Mouse (Mus musculus) neural tube, embryonic 14.5 days (tissue): ENCODE data around the gene Lpar2. TPM values are rescaled to one million over a fixed set of nuclear protein-coding genes. Genes with fewer than 3 reads are reported as not detected.
A peak's percentile ranks its signal among the peaks of the same experiment; 100 is the strongest.

Experiments used
- ATAC-seq: fragments of 200-750 bp; cut with Nextera tagmentation; 2 replicates; pipeline ENCODE4 v1.8.0; 2017; ENCODE audit warnings: low read depth, mild to moderate bottlenecking, moderate TSS enrichment, moderate library complexity
- H3K27ac ChIP-seq: fragments of 300-500 bp; sonication (generic); 2 replicates; pipeline ENCODE4 v1.5.1; 2014; ENCODE audit warnings: low read depth, mild to moderate bottlenecking, control low read depth, low read length, moderate library complexity, mixed read lengths
- H3K27me3 ChIP-seq: fragments of 300-500 bp; sonication (generic); 2 replicates; pipeline ENCODE4 v1.6.1; 2014; ENCODE audit warnings: low read length; ENCODE audit not compliant: control insufficient read depth, insufficient read depth
- H3K36me3 ChIP-seq: fragments of 300-500 bp; sonication (generic); 2 replicates; pipeline ENCODE4 v1.6.1; 2014; ENCODE audit warnings: low read length, mixed read lengths; ENCODE audit not compliant: control insufficient read depth, insufficient read depth
- H3K4me1 ChIP-seq: fragments of 300-500 bp; sonication (generic); 2 replicates; pipeline ENCODE4 v1.6.1; 2014; ENCODE audit warnings: low read length; ENCODE audit not compliant: control insufficient read depth, insufficient read depth
- H3K4me2 ChIP-seq: fragments of 300-500 bp; sonication (generic); 2 replicates; pipeline ENCODE4 v1.6.1; 2014; ENCODE audit warnings: mild to moderate bottlenecking, low read depth, low read length, control low read depth
- H3K4me3 ChIP-seq: fragments of 300-500 bp; sonication (generic); 2 replicates; pipeline ENCODE4 v1.5.1; 2014; ENCODE audit warnings: low read depth, low read length, control low read depth, mixed read lengths
- H3K9ac ChIP-seq: fragments of 300-500 bp; sonication (generic); replicated peaks from 2 replicates; pipeline ENCODE4 v1.6.1; 2014; ENCODE audit warnings: low read depth, mild to moderate bottlenecking, control low read depth, low read length, mixed read lengths
- H3K9me3 ChIP-seq: fragments of 300-500 bp; sonication (generic); 2 replicates; pipeline ENCODE4 v1.6.1; 2016; ENCODE audit warnings: low read length; ENCODE audit not compliant: control insufficient read depth
- WGBS: fragments of 180-500 bp; shearing (Covaris S2); extraction: QIAGEN DNeasy Blood & Tissue Kit; methylation state at CpG from one replicate; pipeline ENCODE4 v1.1.7; 2014; 5-methylcytosine and 5-hydroxymethylcytosine counted together
- polyA plus RNA-seq: library from polyadenylated mRNA; unstranded; fragments of >200 nt; fragmentation: Nextera tagmentation; extraction: Ambion mirVana; gene quantifications from 2 replicates; pipeline ENCODE4 v1.2.1, GENCODE M21; 2014

Gene Lpar2
- polyA plus RNA-seq, 1 experiment from 2014 or later: 1.3 TPM

DNA sequence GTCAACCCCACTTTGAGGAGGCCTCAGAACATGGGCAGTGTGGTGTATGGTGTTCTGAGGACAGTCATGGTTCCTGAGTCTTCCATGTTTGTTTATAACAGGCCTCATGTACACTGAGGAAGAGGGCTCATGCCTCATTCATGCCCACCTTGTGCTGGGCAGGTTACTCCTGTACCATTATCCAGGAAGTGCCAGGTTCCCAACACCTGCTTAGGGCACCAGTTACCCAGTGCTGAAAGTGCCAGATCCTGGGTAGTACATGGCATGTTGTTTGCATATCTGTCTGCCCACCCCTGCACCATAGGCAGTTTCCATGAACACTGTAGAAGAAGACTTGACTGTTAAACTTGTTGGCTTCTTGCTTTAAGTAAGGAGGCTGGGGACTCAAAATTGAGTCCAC lies 20.0 kb upstream of the Lpar2 start:
- no peaks in the 10 kb centered on the region for H3K27me3 ChIP-seq
- ATAC-seq: no peak
- H3K9ac ChIP-seq: no peak overlapping the region
- peaks cover 86% of the 10 kb centered on the region for H3K36me3 ChIP-seq
- no peak overlapping the region for H3K27ac ChIP-seq
- no peaks in the 10 kb centered on the region for H3K9me3 ChIP-seq
- H3K4me3 ChIP-seq: no peak overlapping the region
- no peaks in the 10 kb centered on the region for H3K4me1 ChIP-seq
- H3K4me2 ChIP-seq: no peak overlapping the region

DNA sequence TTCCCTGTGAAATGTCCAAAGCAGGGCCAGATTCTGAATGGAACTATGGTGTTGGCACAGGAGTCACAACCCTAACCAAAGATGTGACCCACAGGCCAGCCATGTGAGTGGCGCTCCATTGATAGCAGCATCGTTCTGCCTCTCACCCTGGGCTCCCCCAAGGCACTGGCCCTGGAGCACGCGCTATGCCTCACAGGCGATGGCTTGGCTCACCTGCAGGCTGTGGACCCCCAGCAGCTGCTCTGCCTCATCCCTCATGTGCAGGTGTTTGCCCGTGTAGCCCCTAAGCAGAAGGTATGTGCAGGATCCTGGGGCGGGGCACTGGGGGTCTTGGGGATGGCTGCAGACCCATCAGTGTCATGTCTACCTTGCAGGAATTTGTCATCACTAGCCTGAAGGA lies 18.9 kb upstream of the Lpar2 start:
- Histone ChIP-seq H3K36me3 (peaks cover 80% of the 10 kb centered on the region), H3K4me3 (no peak overlapping the region), H3K4me2 (no peak overlapping the region), H3K27ac (no peak overlapping the region), H3K9ac (no peak overlapping the region), H3K9me3 (no peaks in the 10 kb centered on the region), H3K4me1 (no peaks in the 10 kb centered on the region), H3K27me3 (no peaks in the 10 kb centered on the region)
- ATAC-seq: no peak
- 96% methylated on average over 7 of the region's 7 CpGs for WGBS

DNA sequence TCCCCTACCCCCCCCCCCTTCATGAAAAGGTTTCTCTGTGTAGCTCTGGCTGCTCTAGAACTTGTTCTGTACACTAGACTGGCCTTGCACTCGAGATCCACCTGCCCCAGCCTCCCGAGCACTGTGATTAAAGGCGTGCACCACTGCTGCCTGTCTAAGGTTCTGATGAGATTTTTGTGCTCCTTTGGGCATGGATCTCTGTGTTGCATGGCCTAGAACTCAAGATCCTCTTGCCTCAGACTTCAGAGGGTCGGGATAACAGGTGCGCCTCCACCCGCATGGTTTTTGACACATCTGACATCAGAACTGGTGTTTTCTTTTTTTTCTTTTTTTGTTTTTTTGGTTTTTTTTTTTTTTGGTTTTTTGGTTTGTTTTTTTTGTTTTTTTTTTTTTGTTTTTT lies 17.7 kb upstream of the Lpar2 start:
- Histone ChIP-seq H3K9me3 (no peaks in the 10 kb centered on the region), H3K27me3 (no peaks in the 10 kb centered on the region), H3K9ac (no peak overlapping the region), H3K4me1 (no peaks in the 10 kb centered on the region; the same call in 1 of the 2 replicates), H3K36me3 (peaks cover 69% of the 10 kb centered on the region), H3K4me2 (no peak overlapping the region), H3K27ac (no peak overlapping the region), H3K4me3 (no peak overlapping the region)
- no peak for ATAC-seq
- 96% methylated on average over 6 of the region's 6 CpGs for WGBS

DNA sequence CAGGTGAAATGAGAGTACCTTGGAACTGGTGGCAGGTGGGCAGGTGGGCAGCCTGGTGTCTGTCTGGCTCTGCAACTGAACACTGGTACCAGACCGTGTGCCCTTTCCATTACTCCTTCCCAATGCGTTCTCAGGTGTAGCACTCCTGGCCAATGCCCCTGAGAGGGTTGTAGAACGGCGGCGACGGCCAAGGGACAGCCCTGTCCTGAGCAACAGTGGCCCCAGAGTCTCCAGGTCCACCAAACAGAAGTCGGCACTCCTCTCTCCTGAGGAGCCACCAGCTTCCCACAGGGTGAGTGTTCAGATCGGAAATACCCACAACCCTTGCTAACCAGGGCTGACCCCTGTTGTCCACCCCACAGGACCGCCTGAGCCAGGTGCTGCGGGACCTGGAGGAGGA lies 17.1 kb upstream of the Lpar2 start:
- peaks cover 63% of the 10 kb centered on the region for H3K36me3 ChIP-seq
- no peak overlapping the region for H3K4me2 ChIP-seq
- H3K9me3 ChIP-seq: no peaks in the 10 kb centered on the region
- no peaks in the 10 kb centered on the region for H3K27me3 ChIP-seq
- H3K9ac ChIP-seq: no peak overlapping the region
- H3K4me3 ChIP-seq: no peak overlapping the region
- H3K27ac ChIP-seq: no peak overlapping the region
- WGBS: 97% methylated on average over 10 of the region's 10 CpGs
- ATAC-seq: no peak
- peaks cover 4% of the 10 kb centered on the region; the same call in 1 of the 2 replicates for H3K4me1 ChIP-seq

DNA sequence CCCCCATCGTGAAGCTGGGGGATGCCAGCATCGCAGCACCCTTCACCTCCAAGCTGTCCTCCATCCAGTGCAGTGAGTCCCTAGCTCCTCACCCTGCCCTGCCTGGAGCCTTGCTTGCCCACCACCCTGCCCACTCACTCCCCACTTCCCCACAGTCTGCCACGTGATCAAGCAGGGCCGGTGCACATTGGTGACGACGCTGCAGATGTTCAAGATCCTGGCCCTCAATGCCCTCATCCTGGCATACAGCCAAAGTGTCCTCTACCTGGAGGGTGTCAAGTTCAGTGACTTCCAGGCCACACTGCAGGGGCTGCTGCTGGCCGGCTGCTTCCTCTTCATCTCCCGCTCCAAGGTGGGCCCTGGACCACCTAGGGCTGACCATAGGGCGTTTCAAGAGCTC lies 16.7 kb upstream of the Lpar2 start:
- WGBS: 96% methylated on average over 9 of the region's 9 CpGs
- Histone ChIP-seq H3K27me3 (no peaks in the 10 kb centered on the region), H3K4me1 (peaks cover 4% of the 10 kb centered on the region; the same call in 1 of the 2 replicates), H3K9ac (no peak overlapping the region), H3K27ac (no peak overlapping the region), H3K36me3 (peaks cover 59% of the 10 kb centered on the region), H3K4me2 (no peak overlapping the region), H3K9me3 (no peaks in the 10 kb centered on the region), H3K4me3 (no peak overlapping the region)
- no peak for ATAC-seq

DNA sequence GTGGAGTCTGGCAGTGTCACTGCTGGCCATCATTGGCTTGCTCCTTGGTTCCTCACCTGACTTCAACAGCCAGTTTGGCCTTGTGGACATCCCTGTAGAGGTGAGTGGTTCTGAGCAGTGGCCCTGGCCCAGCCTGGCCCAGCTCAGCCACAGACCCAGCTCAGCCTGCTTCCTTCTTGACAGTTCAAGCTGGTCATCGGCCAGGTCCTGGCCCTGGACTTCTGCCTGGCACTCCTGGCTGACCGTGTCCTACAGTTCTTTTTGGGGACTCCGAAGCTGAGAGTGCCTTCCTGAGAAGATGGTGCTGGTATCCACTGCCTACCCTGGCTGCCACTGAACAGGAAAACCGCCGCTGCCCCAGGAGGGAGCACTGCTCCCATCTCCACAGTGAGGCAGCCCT lies 15.0 kb upstream of the Lpar2 start:
- H3K27me3 ChIP-seq: no peaks in the 10 kb centered on the region
- 88% methylated on average over 5 of the region's 5 CpGs for WGBS
- H3K4me1 ChIP-seq: peaks cover 4% of the 10 kb centered on the region; the same call in 1 of the 2 replicates
- no peak overlapping the region for H3K27ac ChIP-seq
- H3K4me3 ChIP-seq: no peak overlapping the region
- H3K4me2 ChIP-seq: no peak overlapping the region
- no peaks in the 10 kb centered on the region for H3K9me3 ChIP-seq
- no peak for ATAC-seq
- H3K36me3 ChIP-seq: peaks cover 43% of the 10 kb centered on the region
- H3K9ac ChIP-seq: no peak overlapping the region

DNA sequence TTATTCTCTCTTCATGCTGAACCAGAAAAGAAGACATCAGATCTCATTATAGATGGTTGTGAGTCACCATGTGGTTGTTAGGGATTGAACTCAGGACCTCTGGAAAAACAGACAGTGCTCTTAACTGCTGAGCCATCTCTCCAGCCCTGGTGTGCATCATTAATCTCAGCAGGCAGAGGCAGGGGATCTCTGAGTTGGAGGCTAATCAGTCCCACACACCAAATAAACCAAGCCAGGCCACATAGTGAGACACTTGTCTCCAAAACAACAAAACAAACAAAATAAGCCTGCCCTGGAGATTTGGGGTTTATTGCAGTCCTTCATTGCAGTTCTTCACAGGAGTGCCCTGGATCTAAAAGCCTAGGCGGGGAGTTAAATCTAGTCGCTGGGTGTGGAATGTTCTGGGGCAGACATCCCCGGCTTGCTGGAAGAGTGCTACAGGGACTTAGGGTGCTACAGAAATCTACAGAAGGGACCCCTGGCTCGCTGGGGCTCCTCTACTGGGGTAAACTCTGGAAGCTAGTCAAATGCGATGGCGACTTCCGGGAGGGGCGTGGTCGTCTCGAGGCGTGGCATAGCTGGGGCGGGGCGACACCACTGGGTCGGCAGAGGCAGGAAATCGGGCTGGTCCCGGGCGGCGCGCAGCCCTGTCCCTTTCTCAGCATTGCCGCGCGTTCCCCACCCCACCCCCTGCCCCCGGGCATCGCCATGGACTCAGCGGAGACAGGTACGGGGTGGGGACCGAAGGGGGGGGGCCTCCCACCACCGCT lies 13.9 kb upstream of the Lpar2 start, which contains the start of gene Gmip:
Gmip (plus strand) TSS at position 586 of the 770 bp plus-strand sequence.
- 4% methylated on average over 27 of the region's 28 CpGs for WGBS
- H3K4me3 ChIP-seq: peak within 1 kb of the TSS; percentile 61
- no peaks in the 10 kb centered on the region for H3K27me3 ChIP-seq
- no peaks in the 10 kb centered on the region for H3K9me3 ChIP-seq
- H3K9ac ChIP-seq: peak within 1 kb of the TSS; percentile 70
- peaks cover 4% of the 10 kb centered on the region; the same call in 1 of the 2 replicates for H3K4me1 ChIP-seq
- peak; percentile 77 for ATAC-seq
- H3K27ac ChIP-seq: peak within 1 kb of the TSS; percentile 74
- H3K4me2 ChIP-seq: peak within 1 kb of the TSS; percentile 74
- H3K36me3 ChIP-seq: peaks cover 38% of the 10 kb centered on the region

DNA sequence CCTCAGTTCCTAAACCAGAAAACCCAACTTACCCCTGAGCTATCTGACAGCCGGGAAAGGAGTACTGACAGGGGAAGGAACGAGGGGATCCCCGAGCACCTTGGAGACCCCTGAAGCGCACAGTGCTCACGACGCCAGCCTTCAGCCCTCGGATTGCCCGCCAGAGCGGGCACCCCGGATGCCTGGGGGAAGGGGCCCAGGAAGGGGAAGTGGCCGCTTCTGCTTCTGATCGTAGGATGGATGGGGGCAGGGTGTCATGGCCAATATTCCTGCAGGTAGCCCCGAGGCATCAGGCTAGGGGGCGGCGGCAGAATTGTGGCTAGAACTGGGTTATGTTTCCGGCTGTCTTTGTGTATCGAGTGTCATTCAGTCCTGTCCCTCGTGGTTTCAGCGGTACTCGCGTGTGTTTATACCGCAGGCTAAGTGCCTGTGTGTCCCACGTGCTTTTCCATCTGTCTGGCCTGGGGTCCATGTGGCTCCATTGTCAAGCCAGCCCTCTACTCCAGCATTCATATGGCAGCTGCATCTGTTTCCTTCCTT lies 13.3 kb upstream of the Lpar2 start:
- Histone ChIP-seq H3K27ac (peak overlapping the region; percentile 74), H3K9me3 (no peaks in the 10 kb centered on the region), H3K36me3 (peaks cover 37% of the 10 kb centered on the region), H3K4me3 (peak overlapping the region; percentile 61), H3K4me1 (peaks cover 4% of the 10 kb centered on the region; the same call in 1 of the 2 replicates), H3K27me3 (no peaks in the 10 kb centered on the region), H3K4me2 (peak overlapping the region; percentile 74), H3K9ac (peak overlapping the region; percentile 70)
- WGBS: under 1% methylated on average over 23 of the region's 23 CpGs
- ATAC-seq: peak; percentile 76

DNA sequence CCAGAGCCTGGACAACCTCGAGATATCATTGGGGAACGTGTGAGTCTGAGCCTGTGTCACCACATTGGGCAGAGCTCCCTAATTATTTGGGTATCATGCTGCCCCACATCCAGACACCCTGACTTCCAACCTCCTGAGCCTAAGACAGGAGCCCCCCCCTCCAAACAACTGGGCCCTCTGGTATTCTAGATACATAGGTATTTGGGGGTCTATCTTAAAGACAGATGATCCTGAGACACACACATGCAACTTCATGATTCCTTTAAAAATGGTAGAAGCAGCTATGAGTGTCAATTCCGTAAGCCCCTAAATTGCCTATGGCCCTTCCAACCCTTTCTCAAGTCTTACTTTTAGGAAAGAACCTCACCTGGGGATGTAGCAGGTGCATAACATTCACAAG lies 12.4 kb upstream of the Lpar2 start:
- Histone ChIP-seq H3K4me3 (no peak overlapping the region; the same call in 1 of the 2 replicates), H3K9me3 (no peaks in the 10 kb centered on the region), H3K4me2 (peak overlapping the region; percentile 74), H3K27me3 (no peaks in the 10 kb centered on the region), H3K9ac (no peak overlapping the region; the same call in 1 of the 2 replicates), H3K27ac (no peak overlapping the region; the same call in 1 of the 2 replicates), H3K36me3 (peaks cover 37% of the 10 kb centered on the region), H3K4me1 (peaks cover 4% of the 10 kb centered on the region; the same call in 1 of the 2 replicates)
- WGBS: 61% methylated on average over 3 of the region's 3 CpGs
- ATAC-seq: no peak
